Comparison of ENCODE assay signal across 8 mouse cellular contexts in genomic region chr9:44734524-44735494, GRCm38 (mm10). TPM values are rescaled to one million over a fixed set of nuclear protein-coding genes. Genes with fewer than 3 reads are reported as not detected.
DNase-seq lines count a peak whose midpoint lies in the region; ATAC-seq and TF ChIP-seq lines count a peak whose summit lies in the region.

TSS of gene Phldb1 (minus strand) at chr9:44735198.

- peak; percentile 58 for DNase-seq in adrenal gland, adult 8-10 months
- peak; percentile 94 for DNase-seq in kidney, postnatal 0 days (ENCODE audit: low spot score)
- DNase-seq in liver, embryonic 13.5 days, result no peak
- peak; percentile 80 for DNase-seq in naive thymus-derived CD4-positive, alpha-beta T cell, adult 2 months (ENCODE audit: low read depth)
- DNase-seq in thymus, adult 2 months, result peak; percentile 71

- H3ac ChIP-seq in C2C12 (ENCODE audit: control insufficient read depth, insufficient read length, low read depth), result peak within 1 kb of the TSS; percentile 96

- peak; percentile 83 for ATAC-seq in heart, embryonic 14.5 days (ENCODE audit: insufficient number of reproducible peaks, insufficient read depth, low FRiP score, low read depth)
- peak; percentile 80 for ATAC-seq in kidney, postnatal 0 days (replicated peaks; ENCODE audit: low FRiP score, low read depth)
- peak; percentile 52 for ATAC-seq in liver, embryonic 13.5 days (ENCODE audit: low read depth)

- H3K79me3 ChIP-seq in C2C12 (ENCODE audit: low read depth), result peaks cover 24% of the 10 kb centered on the region

- peak within 1 kb of the TSS; percentile 38 for H3K4me3 ChIP-seq in C2C12 (ENCODE audit: insufficient read depth, poor library complexity, severe bottlenecking)
- H3K4me3 ChIP-seq in embryonic fibroblast, embryonic 13.5 days (ENCODE audit: insufficient read depth, low read length), result peak within 1 kb of the TSS; percentile 70
- H3K4me3 ChIP-seq in heart, embryonic 14.5 days (ENCODE audit: control insufficient read depth in 1 of 2, insufficient read depth in 1 of 2, low read depth in 1 of 2, low read length in 2 of 2), result peak within 1 kb of the TSS; percentile 68 to 82
- H3K4me3 ChIP-seq in kidney, postnatal 0 days (replicated peaks; ENCODE audit: low read depth, low read length), result peak within 1 kb of the TSS; percentile 61
- H3K4me3 ChIP-seq in liver, embryonic 13.5 days (replicated peaks), result peak within 1 kb of the TSS; percentile 60
- H3K4me3 ChIP-seq in thymus, adult 2 months (ENCODE audit: control insufficient read depth, insufficient read depth, low read length), result peak within 1 kb of the TSS; percentile 29

- H3K9me3 ChIP-seq in heart, embryonic 14.5 days (ENCODE audit: control insufficient read depth, low read length), result no peaks in the 10 kb centered on the region
- H3K9me3 ChIP-seq in kidney, postnatal 0 days (replicated peaks; ENCODE audit: low read length), result no peaks in the 10 kb centered on the region
- H3K9me3 ChIP-seq in liver, embryonic 13.5 days (replicated peaks), result no peaks in the 10 kb centered on the region

- peaks cover 4% of the 10 kb centered on the region for H3K36me3 ChIP-seq in C2C12 (ENCODE audit: control insufficient read depth, insufficient read depth)
- H3K36me3 ChIP-seq in heart, embryonic 14.5 days (ENCODE audit: control insufficient read depth, insufficient read depth, low read length), result no peaks in the 10 kb centered on the region
- no peaks in the 10 kb centered on the region for H3K36me3 ChIP-seq in kidney, postnatal 0 days (ENCODE audit: insufficient read depth, low read length)
- no peaks in the 10 kb centered on the region for H3K36me3 ChIP-seq in liver, embryonic 13.5 days
- no peaks in the 10 kb centered on the region for H3K36me3 ChIP-seq in thymus, adult 2 months (ENCODE audit: control insufficient read depth, insufficient read depth, low read length)

- WGBS in heart, embryonic 14.5 days, result under 1% methylated on average over 46 of the region's 47 CpGs
- under 1% methylated on average over 46 of the region's 47 CpGs for WGBS in kidney, postnatal 0 days
- WGBS in liver, embryonic 13.5 days (ENCODE audit: insufficient replicate concordance), result 4% methylated on average over 47 of the region's 47 CpGs
- WGBS in thymus, adult 2 months, result 8% methylated on average over 47 of the region's 47 CpGs

- TF ChIP-seq CTCF in C2C12 (IDR thresholded peaks at IDR 0.05; ENCODE audit: control insufficient read depth, insufficient read depth, insufficient read length), result peak; percentile 64
- TF ChIP-seq CTCF in embryonic fibroblast, embryonic 13.5 days (IDR thresholded peaks at IDR 0.05; ENCODE audit: borderline replicate concordance, insufficient read depth, low read length), result no peak
- peak; percentile 69 for TF ChIP-seq CTCF in kidney, postnatal 0 days (IDR thresholded peaks at IDR 0.05; ENCODE audit: low read depth)
- peak; percentile 80 for TF ChIP-seq CTCF in thymus, adult 2 months (IDR thresholded peaks at IDR 0.05; ENCODE audit: borderline replicate concordance, control insufficient read depth, extremely low read depth, insufficient read depth, low read length, poor library complexity)

- TF ChIP-seq POLR2A in embryonic fibroblast, embryonic 13.5 days (IDR thresholded peaks at IDR 0.05; ENCODE audit: low read depth, low read length), result peak; percentile 87
- no peak for TF ChIP-seq POLR2A in thymus, adult 2 months (IDR thresholded peaks at IDR 0.05; ENCODE audit: control insufficient read depth, extremely low read depth, insufficient read depth, low read length, poor library complexity)

- H3K27me3 ChIP-seq in C2C12 (ENCODE audit: control insufficient read depth, insufficient read depth, insufficient read length), result no peaks in the 10 kb centered on the region
- H3K27me3 ChIP-seq in heart, embryonic 14.5 days (ENCODE audit: control insufficient read depth, insufficient read depth, low read length), result no peaks in the 10 kb centered on the region
- no peaks in the 10 kb centered on the region for H3K27me3 ChIP-seq in kidney, postnatal 0 days (ENCODE audit: insufficient read depth, low read length)
- H3K27me3 ChIP-seq in liver, embryonic 13.5 days, result peaks cover 56% of the 10 kb centered on the region
- peaks cover 5% of the 10 kb centered on the region; the same call in 1 of the 2 replicates for H3K27me3 ChIP-seq in thymus, adult 2 months (ENCODE audit: control insufficient read depth, insufficient read depth, low read length)

- peaks cover 12% of the 10 kb centered on the region; the same call in 1 of the 2 replicates for H3K4me1 ChIP-seq in embryonic fibroblast, embryonic 13.5 days (ENCODE audit: control insufficient read depth, insufficient read depth, low read length)
- H3K4me1 ChIP-seq in heart, embryonic 14.5 days (ENCODE audit: control insufficient read depth in 2 of 2, insufficient read depth in 2 of 2, low read length in 2 of 2), result peaks cover 15 to 26% of the 10 kb centered on the region in 2 experiments; a peak in 3 of 4 replicates
- peaks cover 32% of the 10 kb centered on the region for H3K4me1 ChIP-seq in kidney, postnatal 0 days (replicated peaks; ENCODE audit: insufficient read depth, low read length)
- H3K4me1 ChIP-seq in liver, embryonic 13.5 days (replicated peaks), result peaks cover 39% of the 10 kb centered on the region
- peaks cover 18% of the 10 kb centered on the region for H3K4me1 ChIP-seq in thymus, adult 2 months (replicated peaks; ENCODE audit: control insufficient read depth, insufficient read depth, low read length)

- H3K79me2 ChIP-seq in C2C12 (ENCODE audit: control insufficient read depth, insufficient read depth), result peaks cover 51% of the 10 kb centered on the region

- H3K4me2 ChIP-seq in heart, embryonic 14.5 days (ENCODE audit: low read length), result peak within 1 kb of the TSS; percentile 98
- H3K4me2 ChIP-seq in kidney, postnatal 0 days (ENCODE audit: low read length), result peak within 1 kb of the TSS; percentile 99
- peak within 1 kb of the TSS; percentile 83 for H3K4me2 ChIP-seq in liver, embryonic 13.5 days

- H3K27ac ChIP-seq in embryonic fibroblast, embryonic 13.5 days (ENCODE audit: insufficient read depth, low read length), result peak within 1 kb of the TSS; percentile 74
- peak within 1 kb of the TSS; percentile 74 to 77 for H3K27ac ChIP-seq in heart, embryonic 14.5 days (replicated peaks in 1 of 2; ENCODE audit: control insufficient read depth in 1 of 2, insufficient read depth in 1 of 2, low read depth in 2 of 2, low read length in 2 of 2)
- H3K27ac ChIP-seq in kidney, postnatal 0 days, result peak within 1 kb of the TSS; percentile 90
- no peak within 1 kb of the TSS for H3K27ac ChIP-seq in liver, embryonic 13.5 days
- no peak within 1 kb of the TSS for H3K27ac ChIP-seq in thymus, adult 2 months (ENCODE audit: control insufficient read depth, insufficient read depth, low read length)

- peak within 1 kb of the TSS; percentile 71 for H3K9ac ChIP-seq in heart, embryonic 14.5 days (ENCODE audit: low read length)
- peak within 1 kb of the TSS; percentile 69 for H3K9ac ChIP-seq in kidney, postnatal 0 days (ENCODE audit: low read depth, low read length)
- H3K9ac ChIP-seq in liver, embryonic 13.5 days, result peak within 1 kb of the TSS; percentile 55

TF ChIP-seq in C2C12, 6 proteins besides CTCF, POLR2A, EP300 and RAD21:
- TF ChIP-seq USF1 (IDR thresholded peaks at IDR 0.05; ENCODE audit: low read depth) (no peak), FOSL1 (IDR thresholded peaks at IDR 0.05; ENCODE audit: insufficient read depth, low read length, poor library complexity, severe bottlenecking) (no peak), MYOD1 (IDR thresholded peaks at IDR 0.05; ENCODE audit: control insufficient read depth, insufficient read length, low read depth) (no peak), MYOG (IDR thresholded peaks at IDR 0.05; ENCODE audit: control insufficient read depth, extremely low read depth, insufficient read length) (no peak), MAX (IDR thresholded peaks at IDR 0.05) (no peak), CEBPB (IDR thresholded peaks at IDR 0.05; ENCODE audit: low read depth) (no peak)

RNA-seq across cellular contexts. Expression of gene Phldb1, which starts in this region (rescaled TPM):
- 96.8 TPM for polyA plus RNA-seq in C2C12 (2012; fragmentation: generic; extraction: Trizol)
- 10 to 100 TPM; 31.7 to 64.7 (median 48.5) TPM for total RNA-seq in adrenal gland, adult 8-10 months (2022)
- 61.2 and 68.8 TPM in 2 replicates for polyA plus RNA-seq in embryonic fibroblast, embryonic 13.5 days (2011; ENCODE audit: insufficient read length, low read depth, missing spikeins)
- polyA plus RNA-seq in heart, embryonic 14.5 days (2014; fragmentation: Nextera tagmentation; extraction: Ambion mirVana), result 23.2 and 25.4 TPM in 2 replicates
- 24.2 and 24.4 TPM in 2 replicates for polyA plus RNA-seq in kidney, postnatal 0 days (2015; fragmentation: Nextera tagmentation; extraction: Ambion mirVana)
- 2.1 and 3.2 TPM in 2 replicates for polyA plus RNA-seq in liver, embryonic 13.5 days (2015; fragmentation: Nextera tagmentation; extraction: Ambion mirVana)
- polyA plus RNA-seq in thymus, adult 2 months (2012; rRNA removed), result 16.5 and 27.3 TPM in 2 replicates

Comparison
In these comparisons a context has a peak if more than half of its experiments do, and no peak if none do; other contexts are left out.
1. H3K27ac ChIP-seq: peak in embryonic fibroblast, embryonic 13.5 days (single experiment), heart, embryonic 14.5 days (2 of 2) and kidney, postnatal 0 days (single experiment); none in liver, embryonic 13.5 days (single experiment) and thymus, adult 2 months (single experiment).
2. Peak in every context shown above with its lines, with median percentiles within 50 percentile points of each other: H3K4me3 ChIP-seq, ATAC-seq, H3K4me2 ChIP-seq and H3K9ac ChIP-seq.